Mouse (Mus musculus): ENCODE measurements around the gene Cmtm2b.

DNA sequence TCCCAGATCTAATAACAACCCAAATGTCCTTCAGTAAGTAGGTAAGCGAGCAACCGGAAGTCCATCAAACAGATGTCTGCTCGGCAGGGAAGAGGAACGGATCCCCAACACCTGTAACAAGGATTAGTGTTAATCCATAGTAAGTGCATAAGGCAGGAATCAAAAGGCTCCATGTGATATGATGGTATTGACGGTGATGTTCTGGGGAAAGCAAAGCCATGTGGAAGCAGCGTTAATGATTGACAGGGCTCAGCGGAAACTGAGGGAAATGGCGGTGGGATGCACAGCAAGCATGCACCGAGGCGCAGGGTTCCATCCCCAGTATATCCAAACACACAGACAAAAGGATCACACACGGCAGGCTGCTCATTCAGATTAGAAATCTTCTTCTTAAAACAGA, 52.2 kb downstream of the Cmtm2b start:
- TF ChIP-seq POLR2A (IDR thresholded peaks at IDR 0.05; ENCODE audit: low read depth, low read length): no peak
- no peak for TF ChIP-seq CTCF (IDR thresholded peaks at IDR 0.05; ENCODE audit: extremely low read depth, insufficient read depth, insufficient read length, insufficient replicate concordance)

Data from spleen, adult 2 months (tissue).